Mouse (Mus musculus): ENCODE results near the gene Smad3. TPM values are rescaled to one million over a fixed set of nuclear protein-coding genes. Genes with fewer than 3 reads are reported as not detected.

The Smad3 gene
- total RNA-seq, 2 experiments from 2014 or later: 58.2 to 62.5 TPM

DNA sequence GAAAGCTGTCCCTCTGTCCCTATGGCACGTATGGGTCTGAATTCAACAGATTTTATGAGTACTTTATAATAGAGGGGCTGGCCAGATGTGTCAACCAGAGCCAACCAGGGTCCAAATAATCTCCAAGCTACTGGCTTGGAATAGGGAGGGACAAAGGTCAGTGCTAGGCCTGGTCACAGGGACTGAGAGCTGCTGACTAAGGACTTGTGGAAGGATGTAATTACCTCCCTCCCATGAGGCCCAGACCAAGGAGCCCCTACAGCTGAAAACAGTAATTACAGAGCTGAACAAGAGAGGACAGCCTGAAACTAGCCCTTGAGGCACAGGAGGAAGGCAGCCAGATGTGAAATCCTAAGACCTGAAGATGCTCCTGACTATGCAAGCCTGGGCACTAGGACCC, 89.2 kb downstream of the Smad3 start:
- DNase-seq (ENCODE audit: low spot score in 2 of 2): no peak

DNA sequence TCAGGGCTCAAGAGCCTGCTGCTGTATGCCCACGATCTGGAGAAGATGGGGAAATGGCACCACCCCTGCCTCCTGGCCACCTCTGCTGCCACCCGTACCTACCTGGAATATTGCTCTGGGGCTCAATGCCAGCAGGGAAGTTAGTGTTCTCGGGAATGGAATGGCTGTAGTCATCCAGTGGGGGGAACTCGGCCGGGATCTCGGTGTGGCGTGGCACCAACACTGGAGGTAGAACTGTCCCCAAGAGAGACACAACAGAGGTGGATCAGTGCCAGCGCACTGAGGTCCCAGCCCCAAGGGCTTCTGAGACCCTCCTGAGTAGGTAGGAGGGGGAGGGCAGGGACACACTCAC, 90.4 kb downstream of the Smad3 start:
- DNase-seq (ENCODE audit: low spot score in 2 of 2): no peak

DNA sequence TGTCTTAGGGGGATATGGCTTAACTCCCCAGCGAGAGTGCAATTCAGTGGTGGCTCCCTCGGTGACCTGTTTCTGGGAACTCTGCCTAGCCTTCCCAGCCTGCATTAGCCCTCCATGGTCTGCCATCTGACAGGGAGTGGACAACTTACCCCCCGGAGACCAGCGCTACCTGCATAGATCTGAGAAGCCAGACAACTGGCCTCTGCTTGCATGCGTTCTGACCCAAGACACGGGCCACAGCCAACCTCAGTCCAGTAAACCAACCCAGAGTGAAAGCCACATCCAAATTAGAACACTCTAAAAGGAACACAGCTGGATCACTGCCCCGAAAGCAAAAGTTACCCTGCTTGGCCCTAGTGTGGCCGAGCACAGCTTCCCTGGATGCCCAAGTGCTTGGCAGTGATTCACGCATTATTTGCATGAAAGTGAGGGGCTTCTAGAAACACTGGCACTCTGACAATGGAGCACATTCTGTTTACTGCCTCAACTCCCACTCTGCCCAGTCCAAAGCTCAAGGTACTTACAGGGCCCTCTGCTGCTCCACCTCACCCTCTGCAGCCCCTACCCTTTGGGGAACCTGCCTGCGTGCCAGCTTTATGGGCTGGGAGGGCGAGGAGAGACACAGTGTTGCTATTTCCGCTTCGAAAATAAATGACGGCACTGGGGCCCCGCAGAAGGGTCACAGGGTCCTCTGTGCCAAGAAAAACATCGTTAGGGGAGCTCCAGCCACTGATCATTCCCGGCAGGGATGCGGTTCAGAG, 91.0 kb downstream of the Smad3 start:
- no peak for DNase-seq (ENCODE audit: low spot score in 2 of 2)

DNA sequence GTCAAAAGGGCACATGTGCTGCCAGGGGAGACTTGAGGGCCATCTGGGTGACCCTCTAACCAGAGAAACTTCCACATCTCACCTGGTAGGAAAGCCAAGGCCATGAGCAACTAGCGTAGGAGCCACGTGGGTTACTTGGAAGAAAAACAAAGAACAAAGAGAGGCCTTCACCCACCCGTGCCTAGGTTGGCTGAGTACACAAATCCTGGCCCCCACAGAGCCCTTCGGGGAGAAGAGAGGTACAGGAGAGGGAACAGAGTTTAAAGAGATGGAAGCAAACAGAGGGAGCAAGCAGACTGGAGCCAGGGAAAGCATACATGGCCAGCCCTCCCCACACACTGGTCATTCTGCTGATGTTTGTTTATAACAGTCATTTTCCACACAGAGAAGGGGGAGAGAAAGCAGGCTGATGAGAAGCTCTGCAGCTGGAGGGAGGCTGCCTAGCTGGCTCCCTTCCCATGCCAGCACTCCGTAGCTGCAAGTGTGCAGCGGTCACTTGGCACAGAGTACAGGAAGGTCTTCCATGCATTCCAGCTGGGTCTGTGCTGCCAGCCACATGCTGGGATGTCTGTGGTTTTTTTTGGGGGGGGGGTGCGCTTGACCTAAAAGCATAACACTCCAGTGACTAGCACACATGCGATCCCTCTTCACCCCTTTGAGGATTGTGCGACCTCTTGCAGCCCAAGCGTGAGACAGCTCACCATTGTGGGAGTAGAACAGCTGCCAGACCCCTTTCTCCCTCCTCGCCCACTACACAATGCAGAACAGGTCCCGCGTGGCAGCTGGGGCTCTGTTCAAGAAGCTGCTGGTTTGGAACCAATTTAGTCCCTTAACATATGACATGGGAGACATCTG, 92.8 kb downstream of the Smad3 start:
- no peak for DNase-seq (ENCODE audit: low spot score in 2 of 2)

GRCm38 (mm10) chr9:63664300-63664745, 93.5 kb downstream of the Smad3 start:
- no peak for DNase-seq (ENCODE audit: low spot score in 2 of 2)

DNA sequence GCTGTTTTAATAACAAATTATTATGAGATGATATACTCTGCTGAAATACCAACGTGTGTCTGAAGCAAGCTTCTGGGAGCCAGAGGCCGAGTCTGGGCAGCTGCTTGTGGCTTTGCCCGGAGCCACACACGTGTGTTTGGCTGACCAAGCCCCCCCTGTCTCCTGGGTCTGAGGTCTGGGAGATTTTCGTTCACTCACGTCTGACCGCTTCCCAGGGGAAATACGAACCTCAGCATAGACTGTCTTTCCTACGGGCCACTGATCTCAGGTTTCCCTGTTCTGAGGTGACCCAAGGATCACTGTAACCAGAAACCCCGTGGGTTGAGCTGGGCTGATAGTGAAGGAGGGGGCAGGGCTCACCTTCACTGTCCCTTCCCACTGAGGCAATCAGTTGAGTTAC, 94.6 kb downstream of the Smad3 start:
- no peak for DNase-seq (ENCODE audit: low spot score in 2 of 2)

- DNase-seq (ENCODE audit: low spot score in 2 of 2): no peak
These were observed 95.0 kb downstream of the Smad3 start for GRCm38 (mm10) chr9:63662759-63663158.

DNA sequence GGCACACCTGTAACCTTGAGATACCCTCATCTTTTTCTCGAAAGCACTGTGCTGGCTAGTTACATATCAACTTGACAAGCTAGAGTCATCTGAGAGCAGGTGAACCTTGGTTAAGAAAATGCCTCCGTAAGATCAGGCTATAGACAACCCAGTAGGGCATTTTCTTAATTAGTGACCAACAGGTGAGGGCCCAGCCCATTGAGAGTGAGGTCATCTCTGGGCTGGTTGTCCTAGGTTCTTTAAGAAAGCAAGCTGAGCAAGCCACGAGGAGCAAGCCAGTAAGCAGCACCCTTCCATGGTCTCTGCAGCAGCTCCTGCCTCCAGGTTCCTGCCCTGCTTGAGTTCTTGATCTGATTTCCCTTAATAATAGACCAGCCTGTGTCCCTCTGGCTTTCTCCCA, 97.1 kb downstream of the Smad3 start:
- DNase-seq (ENCODE audit: low spot score in 2 of 2): no peak

DNA sequence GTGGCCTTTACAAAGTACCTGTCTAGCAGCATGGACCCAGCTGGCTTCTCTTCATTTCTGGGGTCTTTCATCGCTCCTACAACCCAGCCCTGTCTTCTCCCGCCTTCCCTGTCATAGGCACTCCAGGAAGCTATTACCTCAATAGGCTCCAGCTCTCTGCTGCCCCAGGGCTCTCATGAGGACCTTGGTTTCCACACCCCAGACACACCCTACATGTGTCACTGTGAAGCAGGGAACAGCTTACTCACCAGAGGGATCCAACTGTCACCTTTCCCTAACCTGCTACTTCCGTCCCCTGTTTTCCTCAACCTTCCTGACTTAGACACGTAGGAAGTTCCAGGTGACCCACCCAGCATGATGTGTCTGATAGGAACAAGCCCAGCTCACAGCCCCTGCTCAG, 97.7 kb downstream of the Smad3 start:
- DNase-seq (ENCODE audit: low spot score in 2 of 2): no peak

DNA sequence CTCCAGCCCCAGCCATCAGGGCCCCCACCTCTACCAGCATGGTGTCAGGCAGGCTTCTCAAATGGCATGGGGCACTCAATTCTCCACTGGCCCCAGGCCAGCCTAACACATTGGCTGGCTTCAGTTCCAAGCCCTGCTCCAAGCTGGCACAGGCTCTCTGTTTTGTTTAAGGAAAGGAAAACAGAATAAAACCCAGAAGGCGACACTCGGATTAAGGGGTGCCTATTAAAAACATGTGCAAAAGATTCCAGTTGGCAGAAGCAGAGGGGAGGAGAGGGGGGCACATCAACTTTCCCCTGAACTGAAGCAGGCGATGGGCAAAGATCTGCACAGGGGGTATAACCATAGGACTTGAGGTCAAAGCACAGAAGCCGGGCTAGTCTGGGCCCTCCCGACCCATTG, 98.8 kb downstream of the Smad3 start:
- DNase-seq (ENCODE audit: low spot score in 2 of 2): no peak

DNA sequence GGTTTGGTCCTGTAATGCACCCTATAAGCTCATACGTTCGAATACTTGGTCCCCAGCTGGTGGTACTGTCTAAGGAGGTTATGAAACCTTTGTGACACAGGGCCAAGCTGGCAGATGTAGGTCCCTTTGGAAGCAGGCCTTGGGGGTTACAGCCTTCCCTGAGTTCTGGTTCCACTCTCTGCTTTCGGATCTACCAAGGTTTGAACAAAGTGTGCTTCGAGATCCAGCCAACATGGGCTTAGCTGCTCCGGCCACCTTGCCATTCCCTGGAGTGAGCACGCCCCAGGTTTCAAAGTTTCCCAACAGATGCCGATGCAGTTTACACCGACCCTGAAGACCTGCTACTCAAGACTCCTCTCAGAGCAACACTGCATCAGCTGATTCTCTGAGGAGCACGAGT, 99.4 kb downstream of the Smad3 start:
- DNase-seq (ENCODE audit: low spot score in 2 of 2): no peak

DNA sequence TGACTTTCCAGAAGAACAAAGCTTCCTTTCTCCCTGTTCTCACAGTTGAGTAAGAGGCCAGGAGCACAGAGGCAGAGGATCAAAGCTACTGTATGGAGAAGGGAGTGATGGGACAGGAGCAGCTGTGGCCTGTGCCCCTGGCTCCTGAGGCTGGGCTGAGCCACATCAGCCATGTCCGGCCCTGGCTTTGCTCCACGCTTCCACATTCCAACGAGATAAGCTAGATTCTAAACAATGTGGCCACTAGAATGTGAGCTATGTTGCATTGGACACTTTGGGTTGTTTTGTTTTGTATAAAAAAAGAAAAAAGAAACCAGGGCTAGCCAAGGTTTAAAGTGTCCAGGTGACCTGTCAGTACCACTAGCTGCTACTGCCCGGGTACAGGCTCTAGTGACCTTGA, 100.6 kb downstream of the Smad3 start:
- no peak for DNase-seq (ENCODE audit: low spot score in 2 of 2)

DNA sequence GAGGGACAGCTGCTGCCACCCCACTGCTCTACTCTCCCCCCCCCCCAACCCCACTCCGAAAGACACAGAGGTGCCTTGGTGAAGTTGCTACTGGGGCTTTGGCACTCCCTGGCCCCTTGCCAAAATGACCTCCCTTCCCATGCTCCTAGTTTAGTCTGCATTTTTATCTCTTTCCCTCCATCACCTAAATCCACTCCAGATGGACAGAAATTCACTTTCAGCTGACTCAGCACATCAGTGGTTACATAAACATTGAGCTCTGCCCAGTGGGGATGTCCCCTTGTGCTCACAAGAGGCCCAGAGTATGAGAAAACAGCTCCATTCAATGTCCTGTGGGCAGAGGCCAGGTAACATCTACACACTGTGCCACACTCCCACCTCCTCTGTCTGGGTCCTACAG, 102.7 kb downstream of the Smad3 start:
- DNase-seq (ENCODE audit: low spot score in 2 of 2): no peak

GRCm38 (mm10) chr9:63654575-63654974, 103.2 kb downstream of the Smad3 start:
- DNase-seq (ENCODE audit: low spot score in 2 of 2): no peak

DNA sequence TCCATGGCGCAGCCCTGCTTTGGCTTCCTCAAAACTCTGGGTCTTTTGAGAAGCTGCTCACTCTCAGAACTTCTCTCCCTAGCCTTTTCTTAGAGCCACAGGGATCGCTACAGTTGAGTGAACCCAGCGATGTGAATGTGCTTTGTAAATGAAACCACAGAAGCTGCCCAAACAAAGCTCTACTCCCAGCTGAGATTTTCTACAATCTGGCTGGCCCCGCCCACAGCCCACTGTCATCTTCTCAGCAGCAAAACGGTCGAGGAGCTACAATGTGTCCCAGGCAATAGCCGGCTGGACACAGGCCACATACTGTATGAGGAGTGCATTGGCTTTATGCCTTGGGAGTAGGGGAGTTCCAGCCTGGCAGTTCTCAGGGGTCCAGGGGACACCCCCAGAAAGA, 104.1 kb downstream of the Smad3 start:
- DNase-seq (ENCODE audit: low spot score in 2 of 2): no peak

- no peak for DNase-seq (ENCODE audit: low spot score in 2 of 2)
These were observed 106.2 kb downstream of the Smad3 start for GRCm38 (mm10) chr9:63651594-63651993.

DNA sequence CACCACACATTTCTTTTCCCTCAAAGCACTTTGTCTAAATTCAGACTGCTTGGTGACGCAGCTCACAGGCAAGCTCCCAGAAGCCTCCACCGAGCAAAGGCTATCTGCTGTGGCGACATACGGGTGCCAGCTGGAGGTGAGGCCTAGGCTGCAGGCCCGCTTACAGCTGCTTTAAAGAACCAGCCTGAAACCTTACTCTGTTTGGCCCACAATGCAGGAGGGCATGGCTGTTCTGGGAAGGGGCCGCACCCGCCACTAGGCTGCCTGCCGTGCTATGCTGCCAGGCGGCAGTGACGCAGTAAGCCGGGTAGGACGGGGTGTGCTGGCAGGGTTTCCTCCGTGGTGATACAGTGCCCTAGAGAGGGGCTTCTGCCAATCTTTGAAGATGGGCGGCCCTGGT, 106.9 kb downstream of the Smad3 start:
- DNase-seq (ENCODE audit: low spot score in 2 of 2): peak in 1 of 2 experiments; percentile 64

DNA sequence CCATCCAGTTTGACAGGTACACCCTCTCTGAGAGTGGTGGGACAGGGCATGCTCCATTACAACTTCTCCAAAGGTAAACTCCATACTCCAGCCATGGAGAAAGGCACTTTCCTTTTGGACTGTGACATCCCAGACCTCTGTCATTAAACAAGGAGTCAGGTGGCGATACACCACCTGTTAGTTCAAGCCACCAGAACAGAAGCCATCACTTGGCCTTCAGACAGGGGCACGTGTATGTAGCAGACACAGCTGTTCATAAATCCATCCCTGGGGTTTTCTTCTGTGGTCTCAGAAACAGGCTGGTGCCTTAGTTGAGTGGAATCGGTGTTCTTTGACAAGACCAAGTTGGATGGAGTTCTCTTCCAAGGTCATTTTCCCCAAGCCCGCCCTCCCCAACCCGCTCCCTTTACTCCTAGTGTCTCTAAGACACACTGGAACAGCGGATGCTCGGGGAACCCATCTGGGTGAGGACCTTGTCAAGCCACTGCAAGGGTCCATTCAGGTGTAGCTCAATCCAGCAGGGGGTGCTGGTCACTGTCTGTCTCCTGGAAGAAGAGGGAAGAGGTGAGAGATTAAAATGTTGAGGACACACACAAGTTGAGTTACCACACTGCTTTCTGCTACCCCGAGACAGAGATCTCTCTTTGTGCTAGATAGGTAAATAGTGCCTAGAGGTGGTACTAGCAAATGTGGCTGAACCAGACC, 107.8 kb downstream of the Smad3 start:
- DNase-seq (ENCODE audit: low spot score in 2 of 2): no peak

GRCm38 (mm10) chr9:63648520-63648918, 109.3 kb downstream of the Smad3 start:
- DNase-seq (ENCODE audit: low spot score in 2 of 2): peak in 1 of 2 experiments; percentile 62

DNA sequence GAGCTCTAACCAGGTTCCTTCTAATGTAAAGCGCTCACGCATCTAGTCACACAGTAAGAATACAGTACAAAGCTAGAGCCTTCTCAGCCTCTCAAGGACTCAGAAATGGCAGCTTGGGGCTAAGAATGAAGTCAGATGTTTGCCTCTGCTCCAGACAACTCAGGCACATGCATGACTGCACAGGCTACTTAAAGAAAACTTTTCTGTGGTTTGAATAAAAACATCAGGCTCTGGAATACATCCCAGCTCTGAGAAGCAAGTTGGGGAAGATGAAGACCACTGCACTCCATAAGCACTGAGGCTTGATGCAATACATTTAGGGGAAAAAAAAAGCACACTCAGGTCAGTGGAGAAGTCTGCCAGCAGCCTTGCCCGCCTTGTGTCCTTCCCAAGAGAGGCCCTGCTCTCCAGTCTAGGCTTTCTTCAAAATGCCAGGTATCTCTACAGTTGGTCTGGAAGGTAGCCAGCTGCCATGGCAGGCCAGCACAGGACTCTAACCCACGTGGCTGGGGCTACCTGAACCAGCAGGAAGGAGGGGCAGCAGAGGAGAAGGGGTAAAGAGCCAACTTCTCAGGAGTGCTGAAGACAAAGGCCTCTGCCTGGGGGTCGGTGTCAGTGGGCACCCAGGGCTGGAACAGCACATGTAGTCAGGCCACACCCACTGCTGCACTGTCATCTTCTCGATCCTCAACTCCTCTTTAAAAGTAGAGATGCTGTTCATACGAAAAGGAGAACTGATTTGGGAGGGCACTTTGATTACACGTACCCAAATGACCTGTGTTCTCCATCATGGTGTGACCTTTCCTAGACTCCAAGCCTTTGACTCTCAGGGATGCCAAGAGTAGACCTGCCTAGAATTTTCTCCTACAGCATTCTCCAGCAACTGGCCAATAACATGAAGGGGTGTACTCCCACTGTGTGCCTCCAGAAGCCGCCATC, 109.9 kb downstream of the Smad3 start:
- DNase-seq (ENCODE audit: low spot score in 2 of 2): no peak

GRCm38 (mm10) chr9:63645084-63645483, 112.7 kb downstream of the Smad3 start:
- DNase-seq (ENCODE audit: low spot score in 2 of 2): no peak
